In genomic region chr7:136895356-136895755, GRCm38 (mm10) we compare ENCODE assay signal across 14 mouse cellular contexts. TPM values are rescaled to one million over a fixed set of nuclear protein-coding genes. Genes with fewer than 3 reads are reported as not detected.
A peak's percentile ranks its signal among the peaks of the same experiment; 100 is the strongest.
DNase-seq lines count a peak whose midpoint lies in the region; ATAC-seq lines count a peak whose summit lies in the region.
"Had no signal": no experiment of that assay in that cellular context is flagged by ENCODE, and none has a peak within 500 bp of the region (broad histone marks: within the 10 kb centered on the region; RNA-seq: fewer than 3 reads in every experiment).

No protein-coding gene starts in this region.

- 92% methylated on average over 1 of the region's 1 CpGs for WGBS in heart, embryonic 14.5 days
- WGBS in macrophage (ENCODE audit: missing documents) = 100% methylated on average over 1 of the region's 1 CpGs

- H3K27ac ChIP-seq in heart, embryonic 14.5 days (replicated peaks in 1 of 2; ENCODE audit: control insufficient read depth in 1 of 2, insufficient read depth in 1 of 2, low read depth in 2 of 2, low read length in 2 of 2) = no peak overlapping the region
- no peak overlapping the region for H3K27ac ChIP-seq in brown adipose tissue, adult 24 weeks (replicated peaks; ENCODE audit: low read depth, low read length)
- H3K27ac ChIP-seq in macrophage = no peak overlapping the region

- peaks cover 10 to 13% of the 10 kb centered on the region in 2 experiments for H3K4me1 ChIP-seq in heart, embryonic 14.5 days (ENCODE audit: control insufficient read depth in 2 of 2, insufficient read depth in 2 of 2, low read length in 2 of 2)
- H3K4me1 ChIP-seq in brown adipose tissue, adult 24 weeks (ENCODE audit: control insufficient read depth, insufficient read depth, insufficient read length, low read length) = peaks cover 8% of the 10 kb centered on the region; the same call in 1 of the 2 replicates

- H3K9me3 ChIP-seq in heart, embryonic 14.5 days (ENCODE audit: control insufficient read depth, low read length) = 0 out of 2 replicates have a peak, but pooled peaks cover 3% of the 10 kb centered on the region
- H3K9me3 ChIP-seq: embryonic facial prominence, embryonic 12.5 days; hindbrain, embryonic 10.5 days; neural tube, embryonic 13.5 days had no signal

- no peaks in the 10 kb centered on the region for H3K79me2 ChIP-seq in macrophage (ENCODE audit: inconsistent target)

- intact Hi-C loops in heart, postnatal 25 days (cut with DNase I) = no loop called here

- no peak overlapping the region for H3K4me3 ChIP-seq in heart, embryonic 14.5 days (ENCODE audit: control insufficient read depth in 1 of 2, insufficient read depth in 1 of 2, low read depth in 1 of 2, low read length in 2 of 2)
- H3K4me3 ChIP-seq in brown adipose tissue, adult 24 weeks (ENCODE audit: insufficient read depth, low read depth, low read length) = 0 out of 2 replicates have a peak overlapping the region, but pooled peaks have one; percentile 58
- peak overlapping the region; percentile 43; the same call in 1 of the 2 replicates for H3K4me3 ChIP-seq in macrophage (ENCODE audit: inconsistent target)

- H3K9ac ChIP-seq in heart, embryonic 14.5 days (ENCODE audit: low read length) = no peak overlapping the region; the same call in 1 of the 2 replicates

- no peaks in the 10 kb centered on the region for H3K27me3 ChIP-seq in heart, embryonic 14.5 days (ENCODE audit: control insufficient read depth, insufficient read depth, low read length)
- H3K27me3 ChIP-seq: embryonic facial prominence, embryonic 12.5 days; neural tube, embryonic 13.5 days had no signal

- DNase-seq in heart, postnatal 25 days (ENCODE audit: low spot score) = no peak
- DNase-seq in lung, postnatal 36 days = peak; percentile 18
- no peak for DNase-seq in lung, postnatal 4 days
- DNase-seq in retina, postnatal 1 day = no peak
- no peak for DNase-seq in left cerebral cortex, adult 8-10 months (ENCODE audit: low spot score in 2 of 2)
- DNase-seq: cerebellum, adult 2 months; kidney, postnatal 10 days; right cerebral cortex, postnatal 14 days had no signal

- no peaks in the 10 kb centered on the region for H3K36me3 ChIP-seq in heart, embryonic 14.5 days (ENCODE audit: control insufficient read depth, insufficient read depth, low read length)
- H3K36me3 ChIP-seq in macrophage (ENCODE audit: inconsistent target) = no peaks in the 10 kb centered on the region
- H3K36me3 ChIP-seq: embryonic facial prominence, embryonic 12.5 days; hindbrain, embryonic 10.5 days; neural tube, embryonic 13.5 days had no signal

- ATAC-seq in heart, embryonic 14.5 days (ENCODE audit: insufficient number of reproducible peaks, insufficient read depth, low FRiP score, low read depth) = no peak

- peak overlapping the region; percentile 73; the same call in 1 of the 2 replicates for H3K4me2 ChIP-seq in heart, embryonic 14.5 days (ENCODE audit: low read length)

RNA-seq across cellular contexts. Expression of gene Mgmt, which starts 0.9 kb away (rescaled TPM):
- polyA plus RNA-seq in heart, embryonic 14.5 days (2014; fragmentation: Nextera tagmentation; extraction: Ambion mirVana) = 7.5 and 8.1 TPM in 2 replicates
- 1 to 10 TPM; 3.1 to 3.2 TPM for total RNA-seq in heart, postnatal 25 days (2021)
- 9.9 and 13.2 TPM in 2 replicates for polyA plus RNA-seq in brown adipose tissue, adult 24 weeks (2012; ENCODE audit: insufficient read depth, insufficient read length, missing spikeins)
- total RNA-seq in macrophage (2018; cell fraction: chromatin; rRNA removed) = 1 to 10 TPM in 23 of 26 experiments, under 1 TPM in 2, not detected in 1; 0.47 to 4.3 (median 2.7) TPM
- 1 to 10 TPM; 1.9 to 3.9 (median 2.8) TPM for total RNA-seq in macrophage (2018; cell fraction: cytosol; rRNA removed)
- 1 to 10 TPM in 23 of 26 experiments, under 1 TPM in 3; 0.40 to 4.0 (median 2.1) TPM for total RNA-seq in macrophage (2018; cell fraction: nucleus; rRNA removed)
- 1.6 to 3.0 TPM (median 2.2 TPM) in 3 replicates for polyA plus RNA-seq in macrophage (2018)
- 1 to 10 TPM in 3 of 4 experiments, under 1 TPM in 1; 0.99 to 1.5 (median 1.4) TPM for total RNA-seq in left cerebral cortex, adult 8-10 months (2022)

Comparison
In these comparisons a context has a peak if more than half of its experiments do, and no peak if none do; other contexts are left out.
1. H3K4me3 ChIP-seq: peak in brown adipose tissue, adult 24 weeks (single experiment) and macrophage (single experiment); none in heart, embryonic 14.5 days (0 of 2).